Mouse (Mus musculus): Measurements from ENCODE around the gene Cutc.

Cutc gene
- long read RNA-seq, experiment 1, partial matches to known transcripts = 1 of 4 reads
- long read RNA-seq, experiment 1, other reads (novel, unspliced or antisense) = 1 of 4 reads
- long read RNA-seq, experiment 2, partial matches to known transcripts = 0 of 1 reads
- long read RNA-seq, experiment 2, other reads (novel, unspliced or antisense) = 0 of 1 reads

GRCm38 (mm10) chr19:43752489-43753225, at the start of gene Cutc, which contains the start of gene Cox15:
Cutc (plus strand) TSS chr19:43752996.
Cox15 (minus strand) TSS chr19:43753000.
- intact Hi-C loops (cut with DNase I) = loop anchor here (5.0 to 10.0 kb wide), 3 partner anchors 75 to 228 kb away; partner anchors contain the start of gene Got1

GRCm38 (mm10) chr19:43704211-43704610, 48.6 kb upstream of the Cutc start:
- intact Hi-C loops (cut with DNase I) = no loop called here

GRCm38 (mm10) chr19:43704787-43705497, 47.9 kb upstream of the Cutc start:
- intact Hi-C loops (cut with DNase I) = no loop called here

- intact Hi-C loops (cut with DNase I) = no loop called here
These were observed 44.6 kb upstream of the Cutc start for GRCm38 (mm10) chr19:43708206-43708605.

- intact Hi-C loops (cut with DNase I) = no loop called here
These were observed 43.5 kb upstream of the Cutc start for GRCm38 (mm10) chr19:43709317-43709716.

- intact Hi-C loops (cut with DNase I) = no loop called here
These were observed 41.5 kb upstream of the Cutc start for GRCm38 (mm10) chr19:43711159-43711916.

GRCm38 (mm10) chr19:43711971-43712370, 40.8 kb upstream of the Cutc start:
- intact Hi-C loops (cut with DNase I) = no loop called here

- intact Hi-C loops (cut with DNase I) = no loop called here
These were observed 32.7 kb upstream of the Cutc start for GRCm38 (mm10) chr19:43720061-43720460.

- intact Hi-C loops (cut with DNase I) = no loop called here
These were observed 29.9 kb upstream of the Cutc start for GRCm38 (mm10) chr19:43722891-43723290.

GRCm38 (mm10) chr19:43723501-43723900, 29.3 kb upstream of the Cutc start:
- intact Hi-C loops (cut with DNase I) = no loop called here

GRCm38 (mm10) chr19:43724194-43724593, 28.6 kb upstream of the Cutc start:
- intact Hi-C loops (cut with DNase I) = no loop called here

GRCm38 (mm10) chr19:43724821-43725220, 28.0 kb upstream of the Cutc start:
- intact Hi-C loops (cut with DNase I) = no loop called here

GRCm38 (mm10) chr19:43726510-43727146, 26.2 kb upstream of the Cutc start:
- intact Hi-C loops (cut with DNase I) = no loop called here

- intact Hi-C loops (cut with DNase I) = no loop called here
These were observed 23.3 kb upstream of the Cutc start for GRCm38 (mm10) chr19:43729296-43730036.

GRCm38 (mm10) chr19:43730037-43730428, 22.8 kb upstream of the Cutc start:
- intact Hi-C loops (cut with DNase I) = no loop called here

- intact Hi-C loops (cut with DNase I) = no loop called here
These were observed 21.6 kb upstream of the Cutc start for GRCm38 (mm10) chr19:43731157-43731556.

- intact Hi-C loops (cut with DNase I) = no loop called here
These were observed 14.4 kb upstream of the Cutc start for GRCm38 (mm10) chr19:43738409-43738808.

- intact Hi-C loops (cut with DNase I) = no loop called here
These were observed 9.4 kb upstream of the Cutc start for GRCm38 (mm10) chr19:43743401-43743800.

GRCm38 (mm10) chr19:43745740-43746139, 7.1 kb upstream of the Cutc start:
- intact Hi-C loops (cut with DNase I) = no loop called here

GRCm38 (mm10) chr19:43747877-43748276, 4.9 kb upstream of the Cutc start:
- intact Hi-C loops (cut with DNase I) = no loop called here
